Mouse (Mus musculus): ENCODE results near the gene Tnfaip2. TPM values are rescaled to one million over a fixed set of nuclear protein-coding genes. Genes with fewer than 3 reads are reported as not detected.

The Tnfaip2 gene
- polyA plus RNA-seq, 1 experiment = 46.4 TPM

- 55% methylated on average over 7 of the region's 7 CpGs for WGBS
- Histone ChIP-seq H3K27ac (ENCODE audit: insufficient read depth, low read length) (no peak overlapping the region), H3K4me3 (ENCODE audit: extremely low read depth, insufficient read depth, insufficient read length) (no peak overlapping the region), H3K27me3 (ENCODE audit: control insufficient read depth, insufficient read depth, low read length) (peaks cover 1% of the 10 kb centered on the region), H3K4me1 (ENCODE audit: control insufficient read depth, insufficient read depth, insufficient read length) (no peaks in the 10 kb centered on the region), H3K36me3 (ENCODE audit: control insufficient read depth, insufficient read depth, low read length) (no peaks in the 10 kb centered on the region)
- TF ChIP-seq POLR2A (IDR thresholded peaks at IDR 0.05; ENCODE audit: low read depth, low read length) = no peak
- no peak for TF ChIP-seq CTCF (IDR thresholded peaks at IDR 0.05; ENCODE audit: extremely low read depth, insufficient read depth, insufficient read length, insufficient replicate concordance)
- DNase-seq (ENCODE audit: low read depth in 1 of 2, low spot score in 2 of 2) = no peak
These were observed 21.1 kb upstream of the Tnfaip2 start for GRCm38 (mm10) chr12:111420946-111421709.

- Histone ChIP-seq H3K4me3 (ENCODE audit: extremely low read depth, insufficient read depth, insufficient read length) (no peak overlapping the region), H3K27ac (ENCODE audit: insufficient read depth, low read length) (no peak overlapping the region), H3K4me1 (ENCODE audit: control insufficient read depth, insufficient read depth, insufficient read length) (no peaks in the 10 kb centered on the region), H3K27me3 (ENCODE audit: control insufficient read depth, insufficient read depth, low read length) (peaks cover 1% of the 10 kb centered on the region; the same call in 1 of the 2 replicates), H3K36me3 (ENCODE audit: control insufficient read depth, insufficient read depth, low read length) (no peaks in the 10 kb centered on the region)
- no peak for DNase-seq (ENCODE audit: low read depth in 1 of 2, low spot score in 2 of 2)
- TF ChIP-seq CTCF (IDR thresholded peaks at IDR 0.05; ENCODE audit: extremely low read depth, insufficient read depth, insufficient read length, insufficient replicate concordance) (no peak), POLR2A (IDR thresholded peaks at IDR 0.05; ENCODE audit: low read depth, low read length) (no peak)
- WGBS = 69% methylated on average over 5 of the region's 5 CpGs
These were observed 19.4 kb upstream of the Tnfaip2 start for GRCm38 (mm10) chr12:111422852-111423251.

- no peaks in the 10 kb centered on the region for H3K4me1 ChIP-seq (ENCODE audit: control insufficient read depth, insufficient read depth, insufficient read length)
- no peak for DNase-seq (ENCODE audit: low read depth in 1 of 2, low spot score in 2 of 2)
- H3K27ac ChIP-seq (ENCODE audit: insufficient read depth, low read length) = no peak overlapping the region
- TF ChIP-seq POLR2A (IDR thresholded peaks at IDR 0.05; ENCODE audit: low read depth, low read length) = no peak
- no peak for TF ChIP-seq CTCF (IDR thresholded peaks at IDR 0.05; ENCODE audit: extremely low read depth, insufficient read depth, insufficient read length, insufficient replicate concordance)
- H3K27me3 ChIP-seq (ENCODE audit: control insufficient read depth, insufficient read depth, low read length) = peaks cover 1% of the 10 kb centered on the region; the same call in 1 of the 2 replicates
- H3K36me3 ChIP-seq (ENCODE audit: control insufficient read depth, insufficient read depth, low read length) = no peaks in the 10 kb centered on the region
- no peak overlapping the region for H3K4me3 ChIP-seq (ENCODE audit: extremely low read depth, insufficient read depth, insufficient read length)
- WGBS = 24% methylated on average over 43 of the region's 43 CpGs
These were observed 18.6 kb upstream of the Tnfaip2 start for GRCm38 (mm10) chr12:111423570-111424129.

- peaks cover 2% of the 10 kb centered on the region; the same call in 1 of the 2 replicates for H3K27me3 ChIP-seq (ENCODE audit: control insufficient read depth, insufficient read depth, low read length)
- WGBS = 51% methylated on average over 9 of the region's 9 CpGs
- peaks cover 6% of the 10 kb centered on the region for H3K4me1 ChIP-seq (ENCODE audit: control insufficient read depth, insufficient read depth, insufficient read length)
- DNase-seq (ENCODE audit: low read depth in 1 of 2, low spot score in 2 of 2) = no peak
- no peaks in the 10 kb centered on the region for H3K36me3 ChIP-seq (ENCODE audit: control insufficient read depth, insufficient read depth, low read length)
- TF ChIP-seq POLR2A (IDR thresholded peaks at IDR 0.05; ENCODE audit: low read depth, low read length) (no peak), CTCF (IDR thresholded peaks at IDR 0.05; ENCODE audit: extremely low read depth, insufficient read depth, insufficient read length, insufficient replicate concordance) (no peak)
- no peak overlapping the region for H3K27ac ChIP-seq (ENCODE audit: insufficient read depth, low read length)
- no peak overlapping the region for H3K4me3 ChIP-seq (ENCODE audit: extremely low read depth, insufficient read depth, insufficient read length)
These were observed 17.7 kb upstream of the Tnfaip2 start for GRCm38 (mm10) chr12:111424547-111424946.

GRCm38 (mm10) chr12:111425258-111425657 is 17.0 kb upstream of the Tnfaip2 start:
- Histone ChIP-seq H3K27me3 (ENCODE audit: control insufficient read depth, insufficient read depth, low read length) (peaks cover 4% of the 10 kb centered on the region; the same call in 1 of the 2 replicates), H3K27ac (ENCODE audit: insufficient read depth, low read length) (no peak overlapping the region), H3K36me3 (ENCODE audit: control insufficient read depth, insufficient read depth, low read length) (no peaks in the 10 kb centered on the region), H3K4me3 (ENCODE audit: extremely low read depth, insufficient read depth, insufficient read length) (no peak overlapping the region), H3K4me1 (ENCODE audit: control insufficient read depth, insufficient read depth, insufficient read length) (peaks cover 11% of the 10 kb centered on the region)
- peak; percentile 42; the same call in 1 of the 2 replicates for TF ChIP-seq CTCF (IDR thresholded peaks at IDR 0.05; ENCODE audit: extremely low read depth, insufficient read depth, insufficient read length, insufficient replicate concordance)
- no peak for TF ChIP-seq POLR2A (IDR thresholded peaks at IDR 0.05; ENCODE audit: low read depth, low read length)
- 5% methylated on average over 15 of the region's 15 CpGs for WGBS
- peak in 1 of 2 experiments; percentile 32 for DNase-seq (ENCODE audit: low read depth in 1 of 2, low spot score in 2 of 2)

- H3K27me3 ChIP-seq (ENCODE audit: control insufficient read depth, insufficient read depth, low read length) = peaks cover 4% of the 10 kb centered on the region; the same call in 1 of the 2 replicates
- no peak overlapping the region for H3K27ac ChIP-seq (ENCODE audit: insufficient read depth, low read length)
- H3K36me3 ChIP-seq (ENCODE audit: control insufficient read depth, insufficient read depth, low read length) = no peaks in the 10 kb centered on the region
- DNase-seq (ENCODE audit: low read depth in 1 of 2, low spot score in 2 of 2) = peak in 1 of 2 experiments; percentile 69
- WGBS = 19% methylated on average over 29 of the region's 29 CpGs
- no peak overlapping the region for H3K4me3 ChIP-seq (ENCODE audit: extremely low read depth, insufficient read depth, insufficient read length)
- TF ChIP-seq CTCF (IDR thresholded peaks at IDR 0.05; ENCODE audit: extremely low read depth, insufficient read depth, insufficient read length, insufficient replicate concordance) (peak; percentile 89), POLR2A (IDR thresholded peaks at IDR 0.05; ENCODE audit: low read depth, low read length) (no peak)
- peaks cover 13% of the 10 kb centered on the region for H3K4me1 ChIP-seq (ENCODE audit: control insufficient read depth, insufficient read depth, insufficient read length)
These were observed 16.3 kb upstream of the Tnfaip2 start for GRCm38 (mm10) chr12:111425789-111426460.

Data from spleen, adult 2 months (tissue).